Mouse (Mus musculus) olfactory bulb, adult 2 months (tissue): ENCODE data around the gene Kcnq4.

Source experiments
- CTCF ChIP-seq: fragments of 200-500 bp; IDR thresholded peaks from 2 replicates; pipeline ENCODE4 v1.5.1; 2012; ENCODE audit warnings: low read depth, mild to moderate bottlenecking, low read length, moderate library complexity; ENCODE audit not compliant: insufficient read depth
- POLR2A ChIP-seq: fragments of 200-500 bp; IDR thresholded peaks from 2 replicates; pipeline ENCODE4 v1.6.1; 2012; ENCODE audit warnings: mild to moderate bottlenecking, low read depth, low read length, moderate library complexity; ENCODE audit not compliant: insufficient read depth

DNA sequence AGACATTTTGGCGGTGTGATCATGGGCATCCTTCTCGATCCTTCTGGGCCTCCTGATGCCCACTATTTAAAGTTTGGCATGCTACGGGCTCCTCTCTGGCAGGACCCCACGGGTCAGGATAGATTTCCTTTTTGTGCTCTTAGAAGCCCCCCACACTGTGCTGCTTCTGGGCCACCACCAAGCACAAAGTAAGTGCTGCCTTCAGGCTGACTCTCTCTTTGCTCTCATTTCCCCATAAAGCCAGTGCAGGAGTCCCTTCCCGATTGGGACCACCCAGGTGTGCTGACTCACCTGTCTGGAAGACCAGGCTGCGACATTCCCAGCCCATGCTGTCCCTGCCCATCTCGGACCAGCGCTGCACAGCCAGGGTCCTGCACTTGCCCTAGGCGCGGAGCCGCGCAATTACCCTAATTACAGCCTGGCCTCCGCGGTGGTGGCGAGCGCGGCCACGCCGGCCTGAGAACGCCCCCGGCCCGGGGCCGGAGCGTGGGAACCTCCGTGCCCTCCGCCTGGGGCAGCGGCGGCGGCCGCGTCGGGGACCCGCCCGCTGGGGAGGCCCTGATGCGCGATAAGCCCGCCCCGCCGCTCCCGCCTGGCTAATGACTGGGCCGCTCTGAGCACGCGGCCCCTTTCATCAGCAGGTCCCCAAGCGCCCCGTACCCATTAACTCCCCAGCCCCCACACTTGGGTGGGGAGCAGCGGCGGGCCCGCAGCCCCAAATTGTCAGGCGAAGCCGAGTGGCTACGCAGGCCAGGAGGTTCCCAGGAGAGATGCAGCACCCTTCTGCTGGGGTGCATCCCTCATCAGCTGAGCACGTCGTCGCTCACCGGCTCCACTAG, 98.8 kb downstream of the Kcnq4 start:
- TF ChIP-seq CTCF (no peak), POLR2A (peak; percentile 27; the same call in 1 of the 2 replicates)
